Mouse (Mus musculus): ENCODE results near the gene Mocs2. TPM values are rescaled to one million over a fixed set of nuclear protein-coding genes. Genes with fewer than 3 reads are reported as not detected.

Mocs2 gene
- polyA plus RNA-seq, 1 experiment from 2014 or later: 108 TPM

- Histone ChIP-seq H3K27me3 (replicated peaks; ENCODE audit: insufficient read depth, low read length) (no peaks in the 10 kb centered on the region), H3K4me1 (ENCODE audit: insufficient read depth, low read depth, low read length) (peaks cover 4% of the 10 kb centered on the region; the same call in 1 of the 2 replicates), H3K4me2 (replicated peaks; ENCODE audit: low read depth, low read length) (no peak overlapping the region), H3K27ac (ENCODE audit: low read length) (peak overlapping the region; percentile 60), H3K36me3 (ENCODE audit: insufficient read depth, low read length) (no peaks in the 10 kb centered on the region), H3K9ac (replicated peaks; ENCODE audit: low read depth) (no peak overlapping the region), H3K4me3 (ENCODE audit: low read depth, low read length) (no peak overlapping the region), H3K9me3 (ENCODE audit: low read length) (no peaks in the 10 kb centered on the region)
- DNase-seq (ENCODE audit: low spot score): peak; percentile 31
- peak; percentile 51 for ATAC-seq
- no peak for TF ChIP-seq CTCF (IDR thresholded peaks at IDR 0.05)
- no peak; the same call in 1 of the 2 replicates for TF ChIP-seq EP300 (IDR thresholded peaks at IDR 0.05)
- 28% methylated on average over 15 of the region's 15 CpGs for WGBS
Measured at GRCm38 (mm10) chr13:114855573-114856268, 37.7 kb downstream of the Mocs2 start.

- no peaks in the 10 kb centered on the region for H3K9me3 ChIP-seq (ENCODE audit: low read length)
- 24% methylated on average over 7 of the region's 7 CpGs for WGBS
- H3K4me3 ChIP-seq (ENCODE audit: low read depth, low read length): no peak overlapping the region
- no peak for TF ChIP-seq CTCF (IDR thresholded peaks at IDR 0.05)
- TF ChIP-seq EP300 (IDR thresholded peaks at IDR 0.05): no peak
- H3K9ac ChIP-seq (replicated peaks; ENCODE audit: low read depth): no peak overlapping the region
- no peaks in the 10 kb centered on the region for H3K36me3 ChIP-seq (ENCODE audit: insufficient read depth, low read length)
- ATAC-seq: peak; percentile 79
- peak overlapping the region; percentile 60; the same call in 1 of the 2 replicates for H3K27ac ChIP-seq (ENCODE audit: low read length)
- peaks cover 4% of the 10 kb centered on the region; the same call in 1 of the 2 replicates for H3K4me1 ChIP-seq (ENCODE audit: insufficient read depth, low read depth, low read length)
- peak; percentile 81 for DNase-seq (ENCODE audit: low spot score)
- no peaks in the 10 kb centered on the region for H3K27me3 ChIP-seq (replicated peaks; ENCODE audit: insufficient read depth, low read length)
- no peak overlapping the region for H3K4me2 ChIP-seq (replicated peaks; ENCODE audit: low read depth, low read length)
Measured at GRCm38 (mm10) chr13:114856269-114856627, 38.2 kb downstream of the Mocs2 start.

- no peak overlapping the region for H3K4me2 ChIP-seq (replicated peaks; ENCODE audit: low read depth, low read length)
- ATAC-seq (0 out of 2 replicates have a peak, but pooled peaks have one; percentile 7), DNase-seq (ENCODE audit: low spot score) (no peak)
- H3K36me3 ChIP-seq (ENCODE audit: insufficient read depth, low read length): no peaks in the 10 kb centered on the region
- TF ChIP-seq CTCF (IDR thresholded peaks at IDR 0.05): no peak
- TF ChIP-seq EP300 (IDR thresholded peaks at IDR 0.05): no peak
- no peaks in the 10 kb centered on the region for H3K27me3 ChIP-seq (replicated peaks; ENCODE audit: insufficient read depth, low read length)
- H3K4me3 ChIP-seq (ENCODE audit: low read depth, low read length): no peak overlapping the region
- H3K4me1 ChIP-seq (ENCODE audit: insufficient read depth, low read depth, low read length): peaks cover 4% of the 10 kb centered on the region; the same call in 1 of the 2 replicates
- 70% methylated on average over 4 of the region's 4 CpGs for WGBS
- no peak overlapping the region for H3K27ac ChIP-seq (ENCODE audit: low read length)
- H3K9ac ChIP-seq (replicated peaks; ENCODE audit: low read depth): no peak overlapping the region
- no peaks in the 10 kb centered on the region for H3K9me3 ChIP-seq (ENCODE audit: low read length)
Measured at GRCm38 (mm10) chr13:114857525-114857924, 39.5 kb downstream of the Mocs2 start.

DNA sequence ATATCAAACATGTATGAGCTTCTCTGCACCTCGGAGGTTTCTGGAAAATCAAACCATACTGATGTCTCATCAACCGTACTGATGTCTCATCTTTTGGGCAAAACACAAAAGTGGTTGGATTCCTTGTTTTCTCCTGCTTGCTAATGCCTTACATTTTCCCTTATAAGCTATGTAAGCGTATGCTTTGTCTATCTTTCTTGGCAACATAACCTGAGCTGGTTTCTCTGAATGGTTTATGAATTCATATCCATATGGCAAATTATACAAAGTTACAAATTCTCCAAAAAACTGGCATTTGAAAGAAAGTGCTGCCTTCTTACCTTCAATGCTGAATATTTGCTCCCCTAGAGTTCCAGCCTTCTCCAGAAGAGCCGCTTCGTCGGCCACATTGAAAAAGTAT is 56.7 kb downstream of the Mocs2 start:
- DNase-seq (ENCODE audit: low spot score) (no peak), ATAC-seq (no peak)
- Histone ChIP-seq H3K36me3 (ENCODE audit: insufficient read depth, low read length) (no peaks in the 10 kb centered on the region), H3K4me1 (ENCODE audit: insufficient read depth, low read depth, low read length) (no peaks in the 10 kb centered on the region), H3K4me3 (ENCODE audit: low read depth, low read length) (no peak overlapping the region), H3K9ac (replicated peaks; ENCODE audit: low read depth) (no peak overlapping the region), H3K9me3 (ENCODE audit: low read length) (no peaks in the 10 kb centered on the region), H3K27me3 (replicated peaks; ENCODE audit: insufficient read depth, low read length) (no peaks in the 10 kb centered on the region), H3K4me2 (replicated peaks; ENCODE audit: low read depth, low read length) (no peak overlapping the region), H3K27ac (ENCODE audit: low read length) (no peak overlapping the region)
- WGBS: 88% methylated on average over 6 of the region's 6 CpGs
- TF ChIP-seq CTCF (IDR thresholded peaks at IDR 0.05) (no peak), EP300 (IDR thresholded peaks at IDR 0.05) (no peak)

DNA sequence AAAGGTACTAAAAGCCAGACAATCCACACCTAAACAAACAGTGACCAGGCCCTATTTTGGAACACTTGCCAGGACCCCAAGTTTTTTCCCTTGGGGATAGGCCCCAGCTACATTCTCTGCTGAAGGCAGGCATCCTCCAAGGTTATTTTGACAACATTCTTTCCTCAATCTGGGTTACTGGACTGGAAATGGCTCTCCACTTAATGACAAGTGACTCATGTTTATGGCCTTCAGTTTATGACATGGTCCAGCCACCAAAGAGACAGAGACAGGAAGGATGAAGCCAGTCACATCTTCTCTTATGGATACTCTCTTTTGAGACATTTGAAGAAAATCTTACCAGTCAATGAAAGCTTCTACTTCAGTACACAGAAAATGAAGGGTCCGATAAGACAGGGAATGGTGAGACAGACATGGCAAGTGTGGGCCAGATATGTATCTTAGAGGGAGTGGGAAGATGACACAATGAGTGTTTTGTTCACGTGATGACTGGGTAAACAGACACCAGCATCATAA is 58.0 kb downstream of the Mocs2 start:
- no peaks in the 10 kb centered on the region for H3K4me1 ChIP-seq (ENCODE audit: insufficient read depth, low read depth, low read length)
- H3K27me3 ChIP-seq (replicated peaks; ENCODE audit: insufficient read depth, low read length): no peaks in the 10 kb centered on the region
- H3K4me3 ChIP-seq (ENCODE audit: low read depth, low read length): no peak overlapping the region
- H3K36me3 ChIP-seq (ENCODE audit: insufficient read depth, low read length): no peaks in the 10 kb centered on the region
- no peak overlapping the region for H3K9ac ChIP-seq (replicated peaks; ENCODE audit: low read depth)
- no peak for DNase-seq (ENCODE audit: low spot score)
- no peak overlapping the region for H3K27ac ChIP-seq (ENCODE audit: low read length)
- no peak overlapping the region for H3K4me2 ChIP-seq (replicated peaks; ENCODE audit: low read depth, low read length)
- H3K9me3 ChIP-seq (ENCODE audit: low read length): no peaks in the 10 kb centered on the region
- TF ChIP-seq EP300 (IDR thresholded peaks at IDR 0.05): no peak
- no peak for TF ChIP-seq CTCF (IDR thresholded peaks at IDR 0.05)
- ATAC-seq: no peak
- 77% methylated on average over 2 of the region's 2 CpGs for WGBS

GRCm38 (mm10) chr13:114878667-114879066 is 60.6 kb downstream of the Mocs2 start:
- Histone ChIP-seq H3K36me3 (ENCODE audit: insufficient read depth, low read length) (no peaks in the 10 kb centered on the region), H3K4me1 (ENCODE audit: insufficient read depth, low read depth, low read length) (no peaks in the 10 kb centered on the region), H3K4me3 (ENCODE audit: low read depth, low read length) (no peak overlapping the region), H3K4me2 (replicated peaks; ENCODE audit: low read depth, low read length) (no peak overlapping the region), H3K9ac (replicated peaks; ENCODE audit: low read depth) (no peak overlapping the region), H3K27ac (ENCODE audit: low read length) (no peak overlapping the region), H3K27me3 (replicated peaks; ENCODE audit: insufficient read depth, low read length) (no peaks in the 10 kb centered on the region), H3K9me3 (ENCODE audit: low read length) (no peaks in the 10 kb centered on the region)
- 67% methylated on average over 11 of the region's 11 CpGs for WGBS
- TF ChIP-seq CTCF (IDR thresholded peaks at IDR 0.05) (no peak), EP300 (IDR thresholded peaks at IDR 0.05) (no peak)
- DNase-seq (ENCODE audit: low spot score): no peak
- ATAC-seq: no peak

Other genes with a start within 250 kb of the Mocs2 start
- gene Itga2, start 113.9 kb downstream of the Mocs2 start, polyA plus RNA-seq (2015; fragmentation: Nextera tagmentation; extraction: Ambion mirVana): 15.2 and 18.8 TPM in 2 replicates

All from lung, postnatal 0 days (tissue).